Mouse (Mus musculus) adrenal gland (tissue): ENCODE measurements around the gene Klrg1.

ENCODE experiments used
- intact Hi-C: fragments of 180-260 bp; cut with DNase I; formaldehyde crosslinking; loops from one replicate; pipeline ENCODE4 v1.15.1; 2025
- long read RNA-seq, 2 experiments: library from polyadenylated mRNA; unstranded; transcript quantifications; one replicate each; pipeline ENCODE4 v2.0.0; 2020; ENCODE audit warnings: borderline replicate concordance in 1 of 2; ENCODE audit not compliant: insufficient replicate concordance in 1 of 2

Gene Klrg1
- long read RNA-seq, experiment 1 = 0 reads
- long read RNA-seq, experiment 2 = 0 reads

GRCm38 (mm10) chr6:122282782-122283181, at the start of gene Klrg1:
TSS of gene Klrg1 (minus strand) at chr6:122282882.
- intact Hi-C loops = no loop called here

GRCm38 (mm10) chr6:122325361-122325975, 42.8 kb upstream of the Klrg1 start:
- intact Hi-C loops = no loop called here

GRCm38 (mm10) chr6:122318726-122319125, 36.0 kb upstream of the Klrg1 start:
- intact Hi-C loops = no loop called here

GRCm38 (mm10) chr6:122310187-122310820, 27.6 kb upstream of the Klrg1 start:
- intact Hi-C loops = no loop called here

- intact Hi-C loops = no loop called here
Measured at GRCm38 (mm10) chr6:122309446-122309960, 26.8 kb upstream of the Klrg1 start.

- intact Hi-C loops = no loop called here
Measured at GRCm38 (mm10) chr6:122308505-122309393, 26.1 kb upstream of the Klrg1 start, which contains the start of gene M6pr. TSS of gene M6pr (plus strand) at chr6:122308720.

- intact Hi-C loops = no loop called here
Measured at GRCm38 (mm10) chr6:122308136-122308504, 25.4 kb upstream of the Klrg1 start.

DNA sequence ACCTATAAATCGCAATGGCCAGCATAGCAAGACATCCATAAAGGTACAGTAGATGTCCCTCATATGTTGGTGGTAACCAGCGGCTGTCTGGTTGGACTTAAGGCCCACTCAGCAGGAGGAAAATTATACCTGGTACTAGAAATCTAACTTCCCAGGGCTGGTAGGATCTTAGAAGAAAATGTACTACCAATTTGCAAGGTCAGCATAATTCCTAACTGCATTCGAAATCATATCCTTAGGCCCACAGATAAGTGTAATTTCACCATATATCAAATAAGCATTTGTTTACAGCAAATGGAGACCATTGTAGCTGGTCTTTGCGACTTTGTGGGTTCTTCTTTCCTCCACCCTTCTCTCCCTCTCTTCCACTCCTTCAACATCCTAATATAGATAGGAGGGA, 24.0 kb upstream of the Klrg1 start:
- intact Hi-C loops = loop anchor here (2.0 kb wide), 1 partner anchor 48 kb away; no protein-coding TSS in a partner anchor

DNA sequence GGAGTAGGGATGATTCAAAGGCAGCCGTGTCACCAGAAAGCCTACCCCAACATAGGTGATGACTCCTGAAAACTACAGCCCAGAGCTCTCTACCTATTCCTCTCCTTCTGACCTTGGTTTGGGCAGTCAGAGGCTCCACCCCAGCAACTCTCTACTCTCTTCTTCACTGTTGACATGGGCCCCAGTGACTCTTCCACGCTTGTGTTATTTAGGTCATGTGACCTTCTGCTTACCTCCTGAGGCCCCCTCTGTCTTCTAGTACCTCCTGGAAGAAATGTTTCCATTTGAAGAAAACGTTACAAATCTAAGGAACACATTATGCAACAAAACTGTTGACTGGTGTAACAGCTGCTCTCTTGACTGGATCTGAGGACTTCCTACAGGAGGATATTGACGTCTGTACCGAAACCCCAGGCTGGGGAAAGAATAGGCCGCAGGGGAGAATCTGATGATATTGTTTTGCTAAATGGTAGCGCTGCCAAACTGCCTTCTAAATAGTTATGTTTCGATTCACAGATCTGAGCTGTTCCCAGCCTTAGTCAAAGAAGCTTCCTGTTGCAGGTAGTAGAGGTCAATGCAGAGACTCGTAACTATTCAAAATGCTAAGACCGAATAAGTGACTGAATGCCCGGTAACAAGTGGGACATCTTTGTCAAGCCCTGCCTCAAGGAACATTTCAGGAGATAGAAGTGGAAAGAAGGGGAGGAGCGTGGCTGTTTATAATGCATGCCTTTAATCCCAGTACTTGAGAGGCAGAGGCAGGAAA, 22.3 kb upstream of the Klrg1 start:
- intact Hi-C loops = loop anchor here (5.0 kb wide), 1 partner anchor 748 kb away; no protein-coding TSS in a partner anchor

DNA sequence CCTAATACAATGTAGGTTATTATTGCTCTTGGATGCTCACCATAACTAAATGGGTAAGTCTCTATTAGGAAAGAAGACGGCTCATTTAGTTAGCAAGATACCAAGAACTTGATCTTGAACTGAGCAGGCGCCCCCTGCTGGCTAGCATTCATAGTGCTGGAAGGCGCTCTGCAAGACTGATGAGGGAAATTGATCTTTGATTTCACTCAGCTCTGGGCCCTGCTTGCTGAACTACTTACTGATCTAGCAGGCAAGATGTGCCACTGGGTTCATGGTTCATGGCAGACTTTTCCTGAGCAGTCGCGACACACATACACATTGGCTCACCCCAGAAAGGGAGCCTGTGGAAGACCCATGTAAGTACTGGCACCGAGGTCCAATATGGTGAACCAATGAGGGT, 21.7 kb upstream of the Klrg1 start:
- intact Hi-C loops = loop anchor here (5.0 kb wide), 1 partner anchor 747 kb away; no protein-coding TSS in a partner anchor

- intact Hi-C loops = loop anchor here (5.0 kb wide), 1 partner anchor 746 kb away; no protein-coding TSS in a partner anchor
Measured at GRCm38 (mm10) chr6:122303526-122303925, 20.8 kb upstream of the Klrg1 start.

DNA sequence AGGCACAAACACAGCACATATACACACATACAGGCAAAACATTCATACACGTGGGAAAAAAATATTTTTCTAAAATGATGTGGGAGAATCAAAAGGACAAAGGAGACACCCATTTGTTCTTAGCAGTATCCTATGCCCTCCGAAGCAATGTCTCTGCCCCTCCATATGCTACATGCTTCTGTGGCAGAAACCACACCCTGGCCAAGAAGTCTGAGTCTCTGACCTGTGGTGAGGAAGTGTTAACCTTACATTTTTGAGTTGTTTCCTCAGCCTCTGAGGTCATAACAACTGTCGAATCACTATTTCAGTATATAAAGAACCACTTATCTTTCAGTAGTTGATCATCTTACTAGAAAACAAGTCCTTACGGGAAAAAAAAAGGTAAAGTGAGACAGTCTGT, 20.0 kb upstream of the Klrg1 start:
- intact Hi-C loops = loop anchor here (5.0 kb wide), 1 partner anchor 745 kb away; no protein-coding TSS in a partner anchor

- intact Hi-C loops = loop anchor here (5.0 kb wide), 1 partner anchor 745 kb away; no protein-coding TSS in a partner anchor
Measured at GRCm38 (mm10) chr6:122302121-122302520, 19.4 kb upstream of the Klrg1 start.

DNA sequence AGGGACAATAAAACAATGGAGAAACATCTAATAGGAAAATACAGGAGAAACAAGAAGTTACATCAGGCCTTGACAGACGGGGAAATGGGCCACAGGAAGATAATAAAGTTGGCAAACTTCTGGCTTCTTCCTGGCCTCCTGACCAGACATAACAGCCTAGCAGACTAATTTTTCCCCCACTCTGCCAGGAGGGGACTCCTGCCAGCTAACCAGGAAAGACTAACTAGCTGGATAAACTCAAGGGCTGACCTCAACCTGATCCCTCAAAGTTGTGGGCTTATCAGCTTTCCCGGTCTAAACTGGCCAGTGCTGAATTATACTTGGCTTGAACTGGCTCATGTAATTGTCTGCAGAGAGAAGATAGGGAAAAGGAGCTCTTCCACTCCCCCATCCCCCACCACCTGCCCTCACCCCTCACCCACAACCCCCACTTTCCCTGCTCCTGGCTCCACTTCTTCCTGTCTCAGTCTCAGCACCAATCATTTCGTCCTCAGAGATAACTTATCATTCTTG, 17.0 kb upstream of the Klrg1 start:
- intact Hi-C loops = loop anchor here (5.0 kb wide), 1 partner anchor 742 kb away; no protein-coding TSS in a partner anchor

- intact Hi-C loops = no loop called here
Measured at GRCm38 (mm10) chr6:122298223-122298609, 15.5 kb upstream of the Klrg1 start.

GRCm38 (mm10) chr6:122297279-122298222, 14.9 kb upstream of the Klrg1 start:
- intact Hi-C loops = no loop called here

- intact Hi-C loops = no loop called here
Measured at GRCm38 (mm10) chr6:122296918-122297278, 14.2 kb upstream of the Klrg1 start.

DNA sequence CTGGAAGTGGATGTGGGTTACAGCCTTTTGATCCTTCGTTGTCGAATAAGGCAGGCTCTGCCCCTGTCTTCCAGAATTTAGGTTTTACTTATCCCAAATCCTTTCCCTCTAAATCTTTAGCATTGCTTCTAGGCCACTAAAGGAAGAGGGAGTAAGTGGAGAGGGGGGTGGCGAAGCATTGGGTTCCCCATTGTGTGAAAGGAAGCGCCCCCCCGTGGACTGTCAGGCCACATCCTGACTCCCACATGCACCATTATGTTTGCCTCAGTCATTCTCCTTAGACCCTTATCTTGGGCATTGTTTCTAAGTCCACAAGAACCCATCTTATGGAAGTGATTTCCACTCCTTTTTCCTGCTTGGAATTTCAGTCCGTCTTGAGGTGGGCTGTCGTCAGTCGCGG, 12.6 kb upstream of the Klrg1 start:
- intact Hi-C loops = no loop called here

- intact Hi-C loops = no loop called here
Measured at GRCm38 (mm10) chr6:122294290-122294689, 11.6 kb upstream of the Klrg1 start.
